Mouse (Mus musculus): Measurements from ENCODE around the gene Mmp8.

DNA sequence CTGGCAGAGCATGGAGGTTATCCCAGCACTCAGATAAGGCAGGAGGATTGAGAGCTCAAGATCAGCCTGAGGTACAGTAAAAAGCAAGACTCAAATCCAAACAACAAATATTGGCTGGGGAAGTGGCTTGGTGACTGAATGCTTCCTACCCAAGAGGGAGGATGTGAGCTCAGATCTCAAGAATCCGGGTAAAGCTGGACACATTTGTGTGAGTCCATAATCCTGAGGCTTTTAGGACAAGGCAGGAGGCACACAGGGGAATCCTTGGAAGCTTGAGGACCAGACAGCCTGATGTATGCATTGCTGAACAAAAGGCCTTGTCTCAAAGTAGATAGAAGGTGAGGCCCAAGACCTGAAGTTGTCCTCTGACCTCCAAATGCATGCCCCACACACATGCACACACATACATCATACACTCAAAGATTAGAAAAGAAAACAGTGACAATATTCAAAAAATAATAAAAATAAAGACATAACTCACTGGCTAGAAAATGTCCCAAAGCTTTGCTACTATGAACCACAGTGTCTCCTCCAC lies 13.3 kb upstream of the Mmp8 start:
- TF ChIP-seq CTCF (IDR thresholded peaks at IDR 0.05; ENCODE audit: borderline replicate concordance, insufficient read depth, low read length) (no peak), POLR2A (IDR thresholded peaks at IDR 0.05; ENCODE audit: low read depth, low read length) (no peak)

All from embryonic fibroblast, embryonic 13.5 days (primary cell).